Mouse (Mus musculus): ENCODE measurements around the gene Fthl17e. TPM values are rescaled to one million over a fixed set of nuclear protein-coding genes. Genes with fewer than 3 reads are reported as not detected.
"Not testable (repeated sequence)": the region's sequence is repeated elsewhere in the genome, so short reads cannot be mapped to it uniquely, and the experiment has no call there.

Gene Fthl17e
- polyA plus RNA-seq, 1 experiment from 2014 or later = not detected

DNA sequence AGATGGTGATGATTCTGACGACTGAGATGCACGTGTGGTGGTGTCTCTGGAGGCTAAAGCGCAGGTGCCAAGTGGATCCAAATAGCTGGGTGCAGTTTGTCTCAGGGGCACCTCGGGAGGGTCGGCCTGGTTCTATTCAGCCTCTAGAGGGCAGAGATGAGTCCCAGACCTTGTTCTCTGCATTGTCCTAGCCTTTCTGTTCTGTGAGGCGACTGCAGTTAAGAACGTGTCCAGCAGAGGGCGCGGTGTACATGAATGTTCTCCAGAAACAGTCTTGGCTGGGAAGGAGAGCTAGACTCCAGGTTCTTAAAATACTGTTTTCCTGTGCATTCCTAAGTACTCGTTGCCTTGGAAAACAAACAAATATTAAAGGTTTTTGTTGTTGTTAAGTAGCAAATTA is 44.4 kb downstream of the Fthl17e start:
- not testable (repeated sequence) for H3K4me2 ChIP-seq (ENCODE audit: low read length); H3K9me3 ChIP-seq (ENCODE audit: control insufficient read depth, low read length); H3K27me3 ChIP-seq (ENCODE audit: control insufficient read depth, insufficient read depth, low read length); H3K4me3 ChIP-seq (ENCODE audit: control insufficient read depth in 1 of 2, insufficient read depth in 1 of 2, low read depth in 1 of 2, low read length in 2 of 2); H3K36me3 ChIP-seq (ENCODE audit: control insufficient read depth, insufficient read depth, low read length); H3K4me1 ChIP-seq (ENCODE audit: control insufficient read depth in 2 of 2, insufficient read depth in 2 of 2, low read length in 2 of 2); H3K27ac ChIP-seq (replicated peaks in 1 of 2; ENCODE audit: control insufficient read depth in 1 of 2, insufficient read depth in 1 of 2, low read depth in 2 of 2, low read length in 2 of 2); ATAC-seq (ENCODE audit: insufficient number of reproducible peaks, insufficient read depth, low FRiP score, low read depth); H3K9ac ChIP-seq (ENCODE audit: low read length)
- 17% methylated on average over 4 of the region's 10 CpGs for WGBS

Other genes starting within 250 kb of the Fthl17e start
- not detected in 2 replicates for gene Ssxb5, start 229.8 kb upstream of the Fthl17e start, polyA plus RNA-seq (2014; fragmentation: Nextera tagmentation; extraction: Ambion mirVana)
- gene Gm6592, start 189.5 kb upstream of the Fthl17e start, polyA plus RNA-seq (2014; fragmentation: Nextera tagmentation; extraction: Ambion mirVana) = not detected in 2 replicates
- not detected in 2 replicates for gene Gm5751, start 159.2 kb upstream of the Fthl17e start, polyA plus RNA-seq (2014; fragmentation: Nextera tagmentation; extraction: Ambion mirVana)
- 1.7 and 2.3 TPM in 2 replicates for gene B630019K06Rik, start 141.1 kb upstream of the Fthl17e start, polyA plus RNA-seq (2014; fragmentation: Nextera tagmentation; extraction: Ambion mirVana)
- gene Fthl17b, start 70.5 kb upstream of the Fthl17e start, polyA plus RNA-seq (2014; fragmentation: Nextera tagmentation; extraction: Ambion mirVana) = not detected in 2 replicates
- gene Fthl17c, start 56.9 kb upstream of the Fthl17e start, polyA plus RNA-seq (2014; fragmentation: Nextera tagmentation; extraction: Ambion mirVana) = not detected in 2 replicates
- not detected in 2 replicates for gene Fthl17d, start 46.7 kb upstream of the Fthl17e start, polyA plus RNA-seq (2014; fragmentation: Nextera tagmentation; extraction: Ambion mirVana)
- gene Fthl17f, start 29.5 kb downstream of the Fthl17e start, polyA plus RNA-seq (2014; fragmentation: Nextera tagmentation; extraction: Ambion mirVana) = not detected in 2 replicates
- gene 4930402K13Rik, start 71.1 kb downstream of the Fthl17e start, polyA plus RNA-seq (2014; fragmentation: Nextera tagmentation; extraction: Ambion mirVana) = not detected in 2 replicates
- 0.94 and 1.1 TPM in 2 replicates for gene Lancl3, start 166.4 kb downstream of the Fthl17e start, polyA plus RNA-seq (2014; fragmentation: Nextera tagmentation; extraction: Ambion mirVana)
- 0.27 TPM in 1 of 2 replicates, not detected in the other for gene Gm14862, start 223.4 kb downstream of the Fthl17e start, polyA plus RNA-seq (2014; fragmentation: Nextera tagmentation; extraction: Ambion mirVana)
- 4.4 and 4.5 TPM in 2 replicates for gene Xk, start 239.3 kb downstream of the Fthl17e start, polyA plus RNA-seq (2014; fragmentation: Nextera tagmentation; extraction: Ambion mirVana)

Measured in heart, embryonic 14.5 days (tissue).